Mouse (Mus musculus) brain, embryonic 14.5 days (tissue): Measurements from ENCODE around the gene Strip1. TPM values are rescaled to one million over a fixed set of nuclear protein-coding genes. Genes with fewer than 3 reads are reported as not detected.
A peak's percentile ranks its signal among the peaks of the same experiment; 100 is the strongest.

ENCODE experiments used
- DNase-seq: peaks from one replicate; pipeline ENCODE4 v3.0.0-alpha.2; 2011; ENCODE audit warnings: low read depth
- CTCF ChIP-seq: fragments of 200-500 bp; IDR thresholded peaks from 2 replicates; pipeline ENCODE4 v1.5.1; 2012; ENCODE audit warnings: inconsistent platforms, mild to moderate bottlenecking, moderate library complexity, borderline replicate concordance; ENCODE audit not compliant: insufficient read depth, insufficient read length; ENCODE audit errors: extremely low read depth
- POLR2A ChIP-seq: fragments of 200-500 bp; IDR thresholded peaks from 2 replicates; pipeline ENCODE4 v1.6.1; 2012; ENCODE audit warnings: mild to moderate bottlenecking, inconsistent platforms, borderline replicate concordance; ENCODE audit not compliant: poor library complexity, insufficient read depth, insufficient read length, severe bottlenecking; ENCODE audit errors: extremely low read depth
- polyA plus RNA-seq: library from polyadenylated mRNA; depleted of rRNA; stranded (reverse); fragments of >200 nt; gene quantifications from 2 replicates; pipeline ENCODE4 v1.2.3, GENCODE M21; 2012; rRNA removed

Strip1 gene
- polyA plus RNA-seq, 1 experiment = 215 TPM

GRCm38 (mm10) chr3:107582875-107583767, 48.4 kb downstream of the Strip1 start:
- no peak for TF ChIP-seq CTCF
- no peak for TF ChIP-seq POLR2A
- DNase-seq = peak; percentile 39

DNA sequence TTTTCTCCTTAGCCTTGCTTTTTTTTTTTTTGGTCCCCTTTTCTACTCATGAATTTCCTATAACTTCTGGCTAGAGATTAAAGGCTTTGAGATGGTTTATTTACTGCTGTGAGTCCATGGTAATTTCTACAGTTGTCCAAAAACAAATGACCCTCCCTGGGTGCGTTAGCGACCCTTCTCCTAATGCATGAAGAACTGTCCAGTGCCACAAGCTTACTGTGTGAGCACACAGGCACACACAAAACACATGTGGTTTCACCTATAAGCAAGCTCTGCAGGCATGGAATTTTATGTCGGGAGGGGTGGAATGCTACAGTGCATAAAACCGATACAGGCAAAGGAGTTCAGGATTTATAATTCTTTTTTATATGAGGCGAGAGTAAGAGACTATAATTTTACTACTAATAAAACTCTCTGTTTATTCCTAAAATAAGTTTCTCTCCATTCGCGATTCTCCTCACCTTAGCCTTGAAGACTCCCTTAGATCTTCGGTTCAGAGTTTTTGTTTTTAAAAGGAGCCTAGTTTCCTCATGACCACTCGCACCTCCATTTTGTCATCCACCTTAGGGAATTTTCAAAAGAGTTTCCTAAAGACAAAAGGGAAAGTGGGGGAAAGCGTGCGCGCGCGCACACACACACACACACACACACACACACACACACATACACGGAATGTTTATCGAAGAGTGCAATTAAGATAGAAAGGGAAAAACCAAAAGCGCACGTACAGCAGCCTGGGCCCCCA, 49.2 kb downstream of the Strip1 start:
- DNase-seq = peak; percentile 42
- TF ChIP-seq POLR2A = no peak
- TF ChIP-seq CTCF = no peak

DNA sequence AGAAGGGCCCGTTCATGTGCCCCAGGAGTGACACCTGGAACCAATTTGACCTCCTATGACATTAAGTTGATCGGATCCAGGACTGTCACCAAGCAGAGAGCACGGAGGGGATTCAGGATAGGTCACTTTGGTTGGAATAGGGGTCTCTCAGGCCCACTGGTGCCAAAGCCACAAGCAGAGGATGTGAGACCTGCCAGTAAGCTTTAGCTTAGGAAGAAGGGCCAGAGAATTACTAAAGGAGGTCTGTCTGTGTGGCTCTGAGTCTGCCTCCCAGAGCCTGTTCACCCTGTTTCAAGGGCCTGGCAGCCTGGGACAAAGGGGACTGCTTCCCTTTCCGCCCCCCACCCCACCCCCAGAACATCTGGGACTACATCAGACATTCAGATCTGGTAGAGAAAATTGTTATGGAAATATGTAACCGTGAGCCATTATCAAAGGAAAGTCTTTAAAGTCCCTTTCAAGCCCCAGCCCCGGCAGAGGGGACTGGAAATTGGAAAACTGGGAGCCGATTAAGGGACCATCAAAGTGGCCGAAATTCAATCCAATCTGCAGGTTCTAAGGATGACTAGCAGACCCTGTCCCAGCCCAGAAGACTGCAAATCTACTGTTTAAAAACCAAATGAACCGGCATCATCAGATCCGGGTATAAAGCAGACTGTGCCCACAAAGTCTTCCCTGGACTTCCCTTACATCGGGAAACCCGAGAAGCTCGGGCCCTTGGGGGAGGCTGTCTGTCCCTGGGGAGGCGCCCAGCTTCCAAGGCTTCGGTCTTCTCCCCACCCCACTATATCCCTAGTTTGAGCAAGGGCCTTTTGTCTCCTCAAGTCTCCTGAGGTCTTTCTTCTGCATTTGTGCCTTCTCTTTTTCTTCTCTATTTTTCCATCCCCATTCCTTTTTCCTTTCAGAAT, 50.1 kb downstream of the Strip1 start:
- no peak for DNase-seq
- no peak for TF ChIP-seq POLR2A
- no peak for TF ChIP-seq CTCF

DNA sequence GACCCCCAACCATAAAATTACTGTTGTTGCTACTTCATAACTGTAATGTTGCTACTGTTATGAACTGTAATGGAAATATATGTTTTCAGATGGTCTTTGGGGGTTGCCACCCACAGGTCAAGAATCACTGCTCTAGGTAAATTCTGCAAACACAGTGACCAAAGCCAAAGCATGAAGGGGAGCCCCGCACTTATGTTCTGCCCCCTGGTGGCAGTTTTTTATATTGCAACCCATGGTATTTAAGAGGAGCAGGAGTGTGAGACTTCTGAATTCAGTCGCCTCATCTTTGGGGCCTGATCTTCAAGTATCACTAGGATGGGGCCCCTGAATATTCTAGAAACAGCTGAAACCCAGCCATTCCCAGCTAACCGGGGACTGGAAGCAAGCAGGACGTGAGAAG, 52.0 kb downstream of the Strip1 start:
- TF ChIP-seq POLR2A (no peak), CTCF (peak; percentile 70; the same call in 1 of the 2 replicates)

DNA sequence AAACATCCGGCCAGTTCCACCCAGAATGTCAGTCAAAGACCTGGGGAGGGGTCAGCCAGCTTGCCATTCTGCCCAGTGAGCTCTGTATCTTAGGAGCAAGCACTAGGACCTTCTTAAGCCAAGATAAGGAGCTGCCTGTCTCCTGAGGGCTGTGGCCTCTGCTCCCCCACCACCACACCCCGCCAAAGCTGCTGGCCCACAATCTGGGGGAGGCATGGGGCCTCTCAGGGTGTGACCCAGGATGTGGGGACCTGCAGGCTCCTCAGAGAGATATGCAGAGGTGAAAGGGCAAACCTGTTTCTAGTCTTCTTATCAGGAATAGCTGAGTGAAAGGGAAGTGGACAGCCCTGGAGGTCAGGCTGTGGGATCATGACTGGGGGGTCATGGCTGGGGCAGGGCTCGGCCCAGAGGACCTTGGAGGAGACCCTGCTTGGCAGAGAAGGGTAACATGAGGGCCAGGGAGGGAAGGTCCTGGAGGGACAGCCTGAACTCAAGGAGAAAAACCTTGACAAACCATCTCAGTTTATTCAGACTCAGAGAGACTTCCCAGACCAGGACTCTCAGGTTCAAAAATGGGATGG, 53.6 kb downstream of the Strip1 start:
- TF ChIP-seq POLR2A = no peak
- no peak for DNase-seq

More for the DNA sequence above, 52.0 kb downstream of the Strip1 start:
- peak; percentile 75 for DNase-seq

DNA sequence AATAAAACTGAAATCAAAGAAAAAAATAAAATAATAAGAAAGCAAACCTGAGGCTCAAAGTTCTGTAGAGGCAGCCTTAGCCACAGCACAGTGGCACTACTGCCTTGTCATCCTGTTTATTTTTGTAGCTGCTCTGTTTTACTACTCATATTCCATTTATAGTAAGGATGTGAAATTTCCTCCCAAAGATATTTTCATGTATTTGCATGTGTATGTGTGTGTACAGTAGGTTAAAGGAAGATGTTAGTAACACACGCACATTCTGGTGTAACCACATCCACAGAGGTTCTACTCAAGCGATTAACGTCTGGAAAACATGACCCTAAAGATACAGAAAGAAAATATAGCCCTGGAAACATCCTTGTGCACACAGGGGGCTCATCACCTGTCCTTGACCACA, 54.7 kb downstream of the Strip1 start:
- no peak for DNase-seq
- TF ChIP-seq POLR2A (no peak), CTCF (no peak)

- TF ChIP-seq CTCF = peak; percentile 38; the same call in 1 of the 2 replicates
- TF ChIP-seq POLR2A = no peak
- DNase-seq = no peak
These were observed 60.3 kb downstream of the Strip1 start for GRCm38 (mm10) chr3:107571205-107571604.

DNA sequence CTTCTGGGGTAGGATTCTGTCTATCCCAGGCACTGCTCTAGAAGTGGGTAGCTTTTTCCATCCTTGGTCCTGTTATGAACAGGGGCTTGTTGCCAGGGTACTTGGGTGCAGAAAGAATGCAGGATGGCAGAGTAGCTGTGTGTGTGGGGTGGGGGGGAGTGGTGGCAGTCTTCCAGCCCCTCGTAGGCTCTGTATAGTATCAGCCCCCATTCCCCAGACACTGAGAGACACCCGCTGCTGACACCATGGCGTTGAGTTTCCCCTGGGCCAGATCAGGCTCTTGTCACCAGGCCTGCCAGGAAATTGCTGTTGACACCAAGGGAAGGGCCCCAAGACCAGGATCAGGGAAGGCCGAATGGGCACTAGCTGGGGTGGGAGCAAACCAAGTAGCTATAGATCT, 62.8 kb downstream of the Strip1 start:
- peak; percentile 75 for DNase-seq
- TF ChIP-seq POLR2A (no peak), CTCF (no peak)

DNA sequence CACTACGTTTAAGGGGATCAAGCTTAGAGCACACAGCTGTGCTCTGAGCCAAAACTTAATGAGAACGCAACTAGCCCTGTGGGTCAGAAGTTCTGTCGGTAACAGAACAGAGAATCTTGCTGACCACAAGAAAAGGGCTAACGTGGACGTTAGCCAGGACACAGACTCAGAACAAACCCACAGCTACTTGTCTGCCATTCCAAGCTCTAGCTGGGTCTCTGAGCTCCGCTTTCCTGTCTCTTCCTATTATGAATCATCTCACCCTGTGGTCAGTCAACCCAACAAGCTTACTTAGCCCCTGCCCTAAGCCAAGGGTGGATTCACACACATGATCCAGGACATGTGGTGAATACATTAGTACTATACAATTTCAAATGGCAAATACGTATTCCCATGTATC, 63.7 kb downstream of the Strip1 start:
- no peak for DNase-seq
- TF ChIP-seq POLR2A (no peak), CTCF (no peak)

GRCm38 (mm10) chr3:107565331-107565730, 66.2 kb downstream of the Strip1 start:
- TF ChIP-seq CTCF (no peak), POLR2A (no peak)
- no peak for DNase-seq

DNA sequence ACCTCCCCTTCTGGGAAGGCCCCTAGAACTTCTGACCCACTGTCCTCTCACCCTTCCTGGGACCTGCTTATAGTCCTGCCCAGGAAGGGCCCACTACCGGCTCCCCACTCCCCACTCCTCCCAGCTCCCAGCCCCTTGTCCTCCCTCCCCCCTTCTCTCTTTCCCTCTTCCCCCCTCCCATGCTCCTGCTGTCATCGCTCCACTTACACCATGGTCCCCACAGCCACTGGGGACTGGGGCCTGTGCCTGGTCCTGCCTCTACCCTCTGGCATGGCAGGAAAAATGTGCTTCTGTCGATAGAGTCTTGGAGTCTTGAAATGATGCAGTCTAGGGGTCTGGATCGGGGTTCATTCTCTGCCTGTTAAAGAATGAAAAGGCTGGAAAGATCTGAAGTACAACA, 67.6 kb downstream of the Strip1 start:
- no peak for TF ChIP-seq POLR2A
- no peak for TF ChIP-seq CTCF
- DNase-seq = no peak

DNA sequence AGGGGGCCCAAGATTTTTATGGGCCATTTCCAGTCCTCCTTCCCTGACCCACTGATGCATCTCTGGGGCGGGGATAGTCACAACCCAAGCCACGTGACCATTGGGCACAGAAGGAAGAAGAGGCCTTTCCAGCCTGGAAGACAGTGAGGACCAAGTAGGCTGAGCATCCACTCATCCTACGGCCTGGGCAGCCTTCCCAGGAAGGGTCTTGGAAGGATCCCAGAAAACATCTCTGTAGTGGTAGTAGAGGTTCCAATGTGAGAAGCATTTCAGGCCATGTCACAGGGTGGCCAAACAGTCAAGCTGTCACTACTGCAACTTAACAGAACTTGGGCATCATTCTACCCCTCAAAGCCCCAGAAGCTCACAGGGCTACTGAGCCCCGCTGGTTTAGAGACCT, 68.9 kb downstream of the Strip1 start:
- TF ChIP-seq POLR2A = no peak
- no peak for TF ChIP-seq CTCF
- DNase-seq = no peak

Other genes with a start within 250 kb of the Strip1 start
- 8.9 and 13.3 TPM in 2 replicates for gene Kcnc4, start 172.1 kb downstream of the Strip1 start, polyA plus RNA-seq
- gene Slc6a17, start 113.7 kb downstream of the Strip1 start, polyA plus RNA-seq = 37.6 and 40.2 TPM in 2 replicates
- gene Ubl4b, start 76.6 kb downstream of the Strip1 start, polyA plus RNA-seq = not detected in 2 replicates
- 1.2 and 2.4 TPM in 2 replicates for gene Alx3, start 36.7 kb downstream of the Strip1 start, polyA plus RNA-seq
- not detected in 2 replicates for gene Gm10961, start 372 bp downstream of the Strip1 start, polyA plus RNA-seq
- 173 and 195 TPM in 2 replicates for gene Ahcyl1, start 64.9 kb upstream of the Strip1 start, polyA plus RNA-seq
- 6.4 and 8.5 TPM in 2 replicates for gene Csf1, start 128.8 kb upstream of the Strip1 start, polyA plus RNA-seq
- gene Eps8l3, start 245.5 kb upstream of the Strip1 start, polyA plus RNA-seq = not detected in 2 replicates